Mouse (Mus musculus) liver, adult 2 months (tissue): ENCODE data around the gene Rxfp4. TPM values are rescaled to one million over a fixed set of nuclear protein-coding genes. Genes with fewer than 3 reads are reported as not detected.
"Not testable (repeated sequence)": the region's sequence is repeated elsewhere in the genome, so short reads cannot be mapped to it uniquely, and the experiment has no call there.

ENCODE experiments used
- DNase-seq: peaks from one replicate; pipeline ENCODE4 v3.0.0-alpha.2; 2011; ENCODE audit warnings: low read depth, low spot score; ENCODE audit errors: extremely low read depth
- H3K27ac ChIP-seq: fragments of 200-500 bp; replicated peaks from 2 replicates; pipeline ENCODE4 v1.5.1; 2012; ENCODE audit warnings: low read depth, mild to moderate bottlenecking, control low read depth, inconsistent platforms, low read length; ENCODE audit not compliant: insufficient read depth
- H3K27me3 ChIP-seq: fragments of 200-500 bp; 2 replicates; pipeline ENCODE4 v1.6.1; 2012; ENCODE audit warnings: mild to moderate bottlenecking, moderate library complexity, low read length, inconsistent platforms; ENCODE audit not compliant: control insufficient read depth, insufficient read depth
- H3K36me3 ChIP-seq: fragments of 200-500 bp; 2 replicates; pipeline ENCODE4 v1.6.1; 2012; ENCODE audit warnings: low read length, inconsistent platforms; ENCODE audit not compliant: control insufficient read depth, insufficient read depth
- H3K4me1 ChIP-seq: fragments of 200-500 bp; 2 replicates; pipeline ENCODE4 v1.6.1; 2011; ENCODE audit warnings: low read length; ENCODE audit not compliant: control insufficient read depth, insufficient read depth
- H3K4me3 ChIP-seq: fragments of 200-500 bp; 2 replicates; pipeline ENCODE4 v1.5.1; 2011; ENCODE audit warnings: low read depth, mild to moderate bottlenecking, control low read depth, low read length, moderate library complexity; ENCODE audit not compliant: insufficient read depth
- H3K79me2 ChIP-seq: fragments of 200-500 bp; 2 replicates; pipeline ENCODE4 v1.6.1; 2012; ENCODE audit warnings: inconsistent platforms, mild to moderate bottlenecking, low read length, moderate library complexity; ENCODE audit not compliant: control insufficient read depth, insufficient read depth
- H3K9ac ChIP-seq: fragments of 200-500 bp; 2 replicates; pipeline ENCODE4 v1.6.1; 2012; ENCODE audit warnings: low read depth, mild to moderate bottlenecking, control low read depth, inconsistent platforms, low read length
- CTCF ChIP-seq: fragments of 200-500 bp; IDR thresholded peaks from 2 replicates; pipeline ENCODE4 v1.5.1; 2011; ENCODE audit warnings: low read depth, low read length, control low read depth
- POLR2A ChIP-seq: fragments of 200-500 bp; IDR thresholded peaks from 2 replicates; pipeline ENCODE4 v1.6.1; 2011; ENCODE audit warnings: low read length, control low read depth; ENCODE audit not compliant: insufficient read depth; ENCODE audit errors: extremely low read depth
- WGBS: fragments of 180-500 bp; shearing (Covaris S2); methylation state at CpG from one replicate; pipeline ENCODE4 v1.1.7; 2018; 5-methylcytosine and 5-hydroxymethylcytosine counted together
- polyA plus RNA-seq: library from polyadenylated mRNA; depleted of rRNA; stranded (reverse); fragments of >200 nt; gene quantifications from 2 replicates; pipeline ENCODE4 v1.2.3, GENCODE M21; 2012; rRNA removed
- total RNA-seq: library from RNA; depleted of rRNA; stranded (reverse); fragments of >200 nt; gene quantifications from 2 replicates; pipeline ENCODE4 v1.2.3, GENCODE M21; 2014; rRNA removed

Gene Rxfp4
- total and polyA plus RNA-seq, 2 experiments, result not detected

- no peak for TF ChIP-seq POLR2A
- peak; percentile 95 for TF ChIP-seq CTCF
- H3K4me3 ChIP-seq, result no peak overlapping the region
- peak; percentile 39 for DNase-seq
- H3K27me3 ChIP-seq, result no peaks in the 10 kb centered on the region
- H3K79me2 ChIP-seq, result no peaks in the 10 kb centered on the region
- WGBS, result 2% methylated on average over 20 of the region's 20 CpGs
- no peaks in the 10 kb centered on the region for H3K4me1 ChIP-seq
- H3K36me3 ChIP-seq, result no peaks in the 10 kb centered on the region
- no peak overlapping the region for H3K27ac ChIP-seq
- H3K9ac ChIP-seq, result peak overlapping the region; percentile 32; the same call in 1 of the 2 replicates
These were observed 45.7 kb downstream of the Rxfp4 start for GRCm38 (mm10) chr3:88607065-88607757.

GRCm38 (mm10) chr3:88605666-88606065, 47.3 kb downstream of the Rxfp4 start, which contains the start of gene Arhgef2:
TSS of gene Arhgef2 (plus strand) at chr3:88605966.
- H3K27ac ChIP-seq, H3K4me1 ChIP-seq, H3K36me3 ChIP-seq, H3K79me2 ChIP-seq, H3K4me3 ChIP-seq, H3K27me3 ChIP-seq, H3K9ac ChIP-seq, DNase-seq: not testable (repeated sequence)
- 95% methylated on average over 2 of the region's 2 CpGs for WGBS

GRCm38 (mm10) chr3:88604863-88605262, 48.1 kb downstream of the Rxfp4 start:
- 88% methylated on average over 7 of the region's 7 CpGs for WGBS
- Histone ChIP-seq H3K27me3 (no peaks in the 10 kb centered on the region), H3K79me2 (no peaks in the 10 kb centered on the region), H3K27ac (no peak overlapping the region), H3K4me3 (no peak overlapping the region), H3K9ac (no peak overlapping the region), H3K36me3 (no peaks in the 10 kb centered on the region), H3K4me1 (no peaks in the 10 kb centered on the region)
- no peak for DNase-seq
- no peak for TF ChIP-seq CTCF
- TF ChIP-seq POLR2A, result no peak

- Histone ChIP-seq H3K36me3 (no peaks in the 10 kb centered on the region), H3K4me3 (no peak overlapping the region), H3K27me3 (no peaks in the 10 kb centered on the region), H3K9ac (no peak overlapping the region), H3K79me2 (no peaks in the 10 kb centered on the region), H3K27ac (no peak overlapping the region), H3K4me1 (no peaks in the 10 kb centered on the region)
- TF ChIP-seq CTCF (peak; percentile 74), POLR2A (no peak)
- 22% methylated on average over 6 of the region's 6 CpGs for WGBS
- DNase-seq, result peak; percentile 78
These were observed 49.2 kb downstream of the Rxfp4 start for GRCm38 (mm10) chr3:88603714-88604161.

- TF ChIP-seq CTCF, result no peak
- Histone ChIP-seq H3K79me2 (no peaks in the 10 kb centered on the region), H3K4me3 (no peak overlapping the region), H3K9ac (no peak overlapping the region), H3K27ac (no peak overlapping the region), H3K36me3 (no peaks in the 10 kb centered on the region), H3K27me3 (no peaks in the 10 kb centered on the region), H3K4me1 (no peaks in the 10 kb centered on the region)
- 65% methylated on average over 4 of the region's 4 CpGs for WGBS
- no peak for DNase-seq
These were observed 50.5 kb downstream of the Rxfp4 start for GRCm38 (mm10) chr3:88602466-88602865.

Other genes with a start within 250 kb of the Rxfp4 start
- 12.9 and 16.5 TPM in 2 replicates for gene Pmf1, start 242.8 kb downstream of the Rxfp4 start, total RNA-seq
- gene Pmf1, start 242.8 kb downstream of the Rxfp4 start, polyA plus RNA-seq, result 59.0 and 68.1 TPM in 2 replicates
- 26.1 and 28.1 TPM in 2 replicates for gene Slc25a44, start 228.0 kb downstream of the Rxfp4 start, total RNA-seq
- gene Slc25a44, start 228.0 kb downstream of the Rxfp4 start, polyA plus RNA-seq, result 57.0 and 60.9 TPM in 2 replicates
- gene Sema4a, start 192.0 kb downstream of the Rxfp4 start, total RNA-seq, result 23.4 and 37.9 TPM in 2 replicates
- gene Sema4a, start 192.0 kb downstream of the Rxfp4 start, polyA plus RNA-seq, result 109 and 117 TPM in 2 replicates
- gene Lmna, start 143.2 kb downstream of the Rxfp4 start, total RNA-seq, result 28.2 and 38.5 TPM in 2 replicates
- gene Lmna, start 143.2 kb downstream of the Rxfp4 start, polyA plus RNA-seq, result 41.0 and 44.7 TPM in 2 replicates
- under 0.01 TPM in 2 replicates for gene Mex3a, start 120.7 kb downstream of the Rxfp4 start, total RNA-seq
- gene Mex3a, start 120.7 kb downstream of the Rxfp4 start, polyA plus RNA-seq, result 0.02 and 0.04 TPM in 2 replicates
- 0.18 and 0.20 TPM in 2 replicates for gene Rab25, start 104.8 kb downstream of the Rxfp4 start, total RNA-seq
- 0.32 and 0.46 TPM in 2 replicates for gene Rab25, start 104.8 kb downstream of the Rxfp4 start, polyA plus RNA-seq
- 104 and 125 TPM in 2 replicates for gene Lamtor2, start 100.1 kb downstream of the Rxfp4 start, total RNA-seq
- gene Lamtor2, start 100.1 kb downstream of the Rxfp4 start, polyA plus RNA-seq, result 201 and 204 TPM in 2 replicates
- 8.3 and 14.2 TPM in 2 replicates for gene Ubqln4, start 99.4 kb downstream of the Rxfp4 start, total RNA-seq
- 41.1 and 42.8 TPM in 2 replicates for gene Ubqln4, start 99.4 kb downstream of the Rxfp4 start, polyA plus RNA-seq
- 90.0 and 110 TPM in 2 replicates for gene Ssr2, start 77.3 kb downstream of the Rxfp4 start, total RNA-seq
- 155 and 176 TPM in 2 replicates for gene Ssr2, start 77.3 kb downstream of the Rxfp4 start, polyA plus RNA-seq
- gene Arhgef2, start 47.2 kb downstream of the Rxfp4 start, total RNA-seq, result 2.7 and 3.6 TPM in 2 replicates
- gene Arhgef2, start 47.2 kb downstream of the Rxfp4 start, polyA plus RNA-seq, result 3.6 and 4.9 TPM in 2 replicates
- gene Khdc4, start 32.7 kb upstream of the Rxfp4 start, total RNA-seq, result 32.9 and 34.7 TPM in 2 replicates
- gene Khdc4, start 32.7 kb upstream of the Rxfp4 start, polyA plus RNA-seq, result 23.8 and 39.7 TPM in 2 replicates
- gene Rit1, start 63.7 kb upstream of the Rxfp4 start, total RNA-seq, result 18.0 and 19.9 TPM in 2 replicates
- 14.4 and 14.8 TPM in 2 replicates for gene Rit1, start 63.7 kb upstream of the Rxfp4 start, polyA plus RNA-seq
- gene Syt11, start 122.0 kb upstream of the Rxfp4 start, total RNA-seq, result 1.6 and 1.9 TPM in 2 replicates
- 0.92 and 2.4 TPM in 2 replicates for gene Syt11, start 122.0 kb upstream of the Rxfp4 start, polyA plus RNA-seq
- 5.3 and 5.6 TPM in 2 replicates for gene Gon4l, start 182.1 kb upstream of the Rxfp4 start, total RNA-seq
- gene Gon4l, start 182.1 kb upstream of the Rxfp4 start, polyA plus RNA-seq, result 4.2 and 4.9 TPM in 2 replicates